Mouse (Mus musculus) natural killer cell, adult 2 months (primary cell): ENCODE measurements around the gene Elmod2.
"Not testable (repeated sequence)": the region's sequence is repeated elsewhere in the genome, so short reads cannot be mapped to it uniquely, and the experiment has no call there.

Experiments used
- DNase-seq, 2 experiments: peaks; one replicate each; pipeline ENCODE4 v3.0.0; 2022; ENCODE audit warnings: low spot score in 2 of 2

Gene Elmod2

DNA sequence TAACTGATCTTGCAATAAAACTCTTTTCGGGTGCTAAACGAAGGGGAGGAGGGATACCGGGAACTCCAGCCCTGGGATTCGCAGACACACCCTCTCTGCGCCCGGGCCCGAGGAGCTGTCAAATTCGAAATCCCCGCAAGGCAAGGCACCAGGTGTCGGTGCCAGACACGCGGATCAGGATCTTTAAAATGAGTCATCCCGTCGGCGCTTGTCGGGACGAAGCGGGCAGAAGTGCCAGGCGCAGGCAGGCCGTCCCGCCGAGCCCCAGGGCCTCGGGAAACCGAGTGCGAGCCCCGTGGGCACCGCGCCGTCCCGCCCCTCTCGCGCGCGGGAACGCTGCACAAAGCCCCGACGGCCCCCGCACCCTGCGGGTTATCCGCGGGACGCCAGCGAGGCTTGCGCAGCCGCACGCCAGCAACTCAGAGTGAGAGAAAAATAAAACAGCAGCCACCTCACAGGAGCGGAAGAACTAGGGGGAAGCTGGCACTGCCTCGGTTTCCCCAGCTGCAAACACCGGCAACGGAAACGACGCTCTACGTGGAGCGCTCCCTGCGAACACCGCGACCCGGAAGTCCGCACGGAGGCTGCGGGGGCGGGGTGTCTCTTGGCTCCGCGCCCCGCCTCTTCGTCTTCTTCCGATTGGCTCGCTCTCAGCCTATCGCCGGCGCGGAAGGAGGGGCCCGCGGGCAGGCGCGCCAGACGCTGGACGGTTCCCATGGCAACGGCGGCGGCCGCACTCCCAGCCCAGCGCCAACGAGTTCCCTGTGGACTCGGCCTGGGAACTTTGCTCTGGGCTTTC lies at the start of gene Elmod2:
Elmod2 (minus strand) TSS at position 588 of the 799 bp plus-strand sequence.
- peak; percentile 85 to 92 for DNase-seq

DNA sequence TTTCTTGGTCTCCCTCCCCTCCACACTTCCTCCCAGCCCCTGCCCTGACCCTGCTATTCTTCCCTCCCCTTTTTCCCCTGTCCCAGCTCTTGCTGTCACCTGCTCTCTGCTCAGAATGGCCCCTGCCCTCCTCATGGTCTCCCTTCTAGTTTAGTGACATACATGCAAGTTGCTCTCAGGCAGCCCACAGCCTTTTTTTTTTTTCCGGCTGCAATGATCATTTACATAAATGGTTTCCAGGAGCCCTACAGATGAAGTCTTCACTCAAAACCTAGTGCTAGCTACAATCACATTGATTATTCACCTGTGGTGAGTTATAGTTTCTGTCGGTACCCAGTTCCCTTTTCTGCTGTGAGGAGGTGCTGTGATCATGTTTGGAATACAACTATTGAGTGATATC lies 48.7 kb upstream of the Elmod2 start:
- DNase-seq: no peak

DNA sequence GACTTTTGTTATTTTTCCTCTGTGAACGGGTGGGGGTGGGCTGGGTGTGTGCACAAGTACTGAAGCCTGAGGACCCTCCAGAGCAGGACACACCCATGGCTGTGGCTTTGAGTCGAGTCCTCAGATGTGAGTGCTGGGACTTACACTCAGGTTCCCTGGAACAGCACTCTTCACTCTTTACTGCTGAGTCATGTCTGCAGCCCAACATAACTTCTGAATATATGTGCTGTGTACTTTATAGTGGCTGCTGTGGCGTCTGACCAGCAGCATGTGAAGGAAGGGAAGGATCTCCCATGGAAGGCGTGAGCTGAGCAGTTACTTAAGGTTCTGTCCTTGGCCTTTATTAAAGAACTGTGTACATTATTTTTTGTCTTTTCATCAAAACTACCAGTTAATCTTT lies 47.9 kb upstream of the Elmod2 start:
- DNase-seq: no peak

DNA sequence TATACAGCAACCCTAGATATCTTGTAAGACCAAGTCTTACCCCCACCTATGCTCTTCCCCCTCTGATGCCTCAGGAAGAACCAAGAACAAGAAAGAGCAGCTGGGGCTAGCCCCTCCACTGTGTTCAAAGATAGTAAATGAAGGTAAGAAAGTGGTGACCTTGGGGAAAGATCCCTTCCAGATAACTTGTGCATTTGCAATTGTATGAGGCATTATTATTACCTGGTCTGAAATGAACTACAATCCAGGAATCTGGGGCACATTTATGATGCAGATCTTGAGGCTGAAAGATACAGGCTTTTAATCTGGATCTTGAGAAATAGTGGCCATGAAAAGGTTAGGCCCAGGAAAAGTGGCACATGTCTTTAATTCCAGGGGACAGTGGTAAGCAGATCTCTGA lies 44.9 kb upstream of the Elmod2 start:
- DNase-seq: no peak

DNA sequence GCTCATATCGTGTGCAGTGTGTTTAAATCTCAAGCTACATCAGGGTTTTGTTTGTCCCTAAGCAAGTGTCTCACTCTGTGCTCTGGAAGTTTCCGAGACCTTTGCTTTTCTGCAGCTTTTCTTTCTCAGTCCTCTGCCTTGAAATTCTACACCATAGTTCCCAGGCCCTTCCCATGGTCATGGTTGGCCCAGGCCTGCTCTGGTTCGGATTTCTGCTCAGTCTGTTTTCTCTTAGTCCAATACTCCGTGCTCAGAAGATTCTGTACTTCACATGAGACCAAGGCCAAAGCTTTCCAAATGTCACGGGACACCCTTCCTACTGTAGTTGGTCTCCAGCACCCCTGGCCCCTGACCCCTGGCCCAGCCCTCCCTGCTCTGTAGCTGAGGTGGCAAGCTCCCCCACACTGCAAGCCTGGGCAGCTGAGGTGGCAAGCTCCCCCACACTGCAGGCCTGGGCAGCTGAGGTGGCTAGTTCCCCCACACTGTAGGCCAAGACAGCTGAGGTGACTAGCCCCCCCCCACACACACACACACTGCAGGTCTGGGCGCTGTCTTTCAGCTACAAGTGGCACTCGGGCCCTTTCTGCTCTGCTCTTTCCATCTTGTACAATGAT lies 31.0 kb upstream of the Elmod2 start:
- no peak for DNase-seq

DNA sequence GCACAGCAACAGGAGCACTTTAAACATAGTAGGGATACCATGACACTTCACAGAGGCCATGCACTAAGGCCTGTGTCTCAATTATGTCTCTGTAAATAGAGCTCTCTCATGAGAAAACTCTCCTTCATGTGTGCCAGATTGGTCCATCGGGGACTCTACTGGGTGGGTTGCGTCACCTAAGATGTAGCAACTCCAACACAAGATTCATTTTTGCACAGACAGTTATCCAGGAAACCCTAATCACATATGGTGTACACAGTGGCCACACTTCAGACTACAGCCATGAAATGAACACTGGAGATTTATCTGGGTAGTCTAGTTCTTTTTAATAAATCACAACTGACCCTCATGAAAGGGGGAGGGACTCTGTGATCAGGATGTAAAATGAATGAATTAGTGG lies 19.0 kb upstream of the Elmod2 start:
- no peak for DNase-seq

DNA sequence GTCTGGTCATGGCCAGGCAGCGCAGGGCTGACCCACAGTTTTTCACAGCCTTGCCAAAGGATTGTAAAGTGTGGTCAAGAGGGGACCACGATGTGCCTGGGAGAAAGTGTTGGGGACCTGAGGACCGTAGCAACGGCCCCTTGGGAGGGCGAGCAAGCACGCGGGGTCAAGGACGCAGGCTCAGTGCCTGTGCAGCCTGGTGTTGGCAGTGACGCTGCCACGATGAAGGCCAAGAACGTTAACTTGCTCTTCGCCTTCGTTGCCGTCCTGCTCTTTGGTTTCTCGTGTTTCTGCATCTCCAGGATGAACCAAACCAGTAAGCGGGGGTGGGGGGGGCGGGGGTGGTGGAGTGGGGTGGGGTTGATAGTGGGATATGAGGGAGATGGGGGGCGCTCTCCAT lies 16.0 kb upstream of the Elmod2 start, which contains the start of gene Mgat4d:
Mgat4d (plus strand) TSS at position 209 of the 400 bp plus-strand sequence.
- DNase-seq: no peak

DNA sequence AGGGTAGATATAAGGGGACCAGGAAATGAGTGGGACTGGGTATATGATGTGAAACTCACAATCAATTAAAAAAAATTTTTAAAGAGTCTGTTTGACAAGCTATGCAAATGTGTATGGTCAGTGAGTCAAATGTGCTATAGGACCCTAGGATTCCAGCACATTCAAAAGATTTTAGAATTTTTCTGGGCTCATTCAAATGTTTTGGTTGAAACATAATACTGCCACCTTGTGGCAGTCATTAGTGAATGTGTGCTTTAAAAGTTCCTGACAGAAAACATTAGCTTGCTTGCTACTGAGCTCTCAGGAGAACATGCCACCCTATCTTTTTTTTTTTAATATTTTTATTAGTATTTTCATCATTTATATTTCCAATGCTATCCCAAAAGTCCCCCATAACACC lies 10.4 kb upstream of the Elmod2 start:
- DNase-seq: no peak

DNA sequence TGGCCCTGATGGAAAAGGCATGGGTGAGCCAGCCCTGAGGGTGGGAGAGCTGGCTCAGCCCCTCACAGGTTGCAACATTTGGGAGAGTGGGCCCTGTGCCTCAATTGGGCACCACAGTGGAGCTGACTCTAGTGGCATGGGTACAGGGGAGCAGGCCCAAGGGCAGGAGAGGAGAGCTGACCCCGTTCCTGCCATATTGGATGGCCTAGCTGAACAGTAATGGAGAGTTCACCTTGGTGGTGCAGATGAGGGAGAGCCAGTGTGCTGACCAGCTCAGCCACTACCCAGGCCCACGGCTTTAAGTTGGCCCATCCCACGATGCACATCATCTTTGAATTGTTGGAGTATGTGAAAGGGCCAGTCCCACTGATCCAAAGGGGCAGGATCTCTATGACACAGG lies 9.8 kb upstream of the Elmod2 start:
- DNase-seq: no peak

DNA sequence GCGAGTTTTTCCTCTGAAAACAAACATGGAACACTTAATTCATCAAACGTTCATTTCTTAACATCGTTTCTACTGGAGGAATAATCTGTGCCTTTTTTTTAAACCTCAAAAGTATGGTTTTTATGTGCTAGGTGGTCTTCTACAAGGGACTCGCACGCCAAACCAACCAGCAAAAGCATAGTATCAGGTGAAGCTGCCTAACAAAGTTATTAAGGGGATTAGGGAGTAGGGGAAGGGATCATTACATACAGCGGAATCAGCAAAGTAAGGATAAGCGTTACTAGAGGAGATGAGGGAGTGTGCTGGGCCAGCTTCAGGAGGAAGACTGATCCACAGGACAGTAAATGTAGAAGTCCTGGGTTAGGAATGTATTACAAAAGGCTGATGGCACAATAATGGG lies 578 bp upstream of the Elmod2 start:
- DNase-seq: no peak

DNA sequence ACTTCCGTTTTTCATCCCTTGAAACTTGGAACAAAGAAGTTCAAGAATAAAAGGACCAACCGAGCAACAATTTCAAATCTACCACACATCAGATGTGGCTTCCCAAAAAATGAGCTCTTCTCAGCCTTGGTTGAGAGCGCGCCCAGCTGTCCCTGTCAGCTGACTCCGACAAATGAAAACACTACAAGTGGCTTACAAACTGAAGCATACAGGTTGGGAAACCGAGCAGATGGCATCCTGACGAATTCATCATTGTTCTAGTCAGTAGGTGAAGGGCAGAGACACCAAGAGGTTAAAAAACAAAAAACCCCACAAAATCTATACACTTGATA lies 753 bp downstream of the Elmod2 start:
- no peak for DNase-seq

DNA sequence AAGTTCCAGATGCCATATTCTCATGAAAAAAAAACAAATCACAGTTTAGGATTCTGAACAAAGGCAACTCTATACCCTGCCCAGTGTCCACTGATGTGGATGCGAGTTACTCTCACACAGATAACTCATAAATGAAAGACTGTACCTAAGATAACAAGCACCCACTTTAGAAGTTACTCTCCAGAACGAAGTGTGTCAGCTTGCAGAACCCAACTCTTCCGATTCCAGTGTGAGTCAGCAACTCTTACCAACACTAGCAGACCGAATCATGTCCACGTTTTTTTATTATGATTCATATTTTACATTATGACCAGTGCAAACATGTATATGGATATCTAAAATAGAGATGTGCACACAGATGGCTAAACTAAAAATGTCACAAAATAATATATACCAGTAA lies 4.4 kb downstream of the Elmod2 start:
- DNase-seq: no peak

DNA sequence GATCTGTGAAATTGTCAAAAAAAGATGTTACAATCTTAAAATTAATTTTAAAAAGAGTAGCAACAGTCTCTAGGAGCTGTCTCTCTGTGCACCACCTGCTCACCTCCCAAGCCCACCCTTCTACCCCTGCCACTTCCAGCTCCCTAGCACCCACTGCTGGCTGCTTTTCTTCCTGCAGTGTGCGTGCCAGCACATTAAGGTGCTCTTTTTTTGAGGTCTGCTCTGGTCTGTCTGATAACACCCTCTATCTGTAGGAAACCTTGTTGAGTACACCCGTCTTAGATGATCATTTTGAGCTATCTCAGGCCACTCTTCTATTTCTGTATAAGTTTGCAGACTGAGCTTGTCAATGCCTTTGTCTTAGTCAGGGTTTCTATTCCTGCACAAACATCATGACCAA lies 9.2 kb downstream of the Elmod2 start:
- DNase-seq: no peak

DNA sequence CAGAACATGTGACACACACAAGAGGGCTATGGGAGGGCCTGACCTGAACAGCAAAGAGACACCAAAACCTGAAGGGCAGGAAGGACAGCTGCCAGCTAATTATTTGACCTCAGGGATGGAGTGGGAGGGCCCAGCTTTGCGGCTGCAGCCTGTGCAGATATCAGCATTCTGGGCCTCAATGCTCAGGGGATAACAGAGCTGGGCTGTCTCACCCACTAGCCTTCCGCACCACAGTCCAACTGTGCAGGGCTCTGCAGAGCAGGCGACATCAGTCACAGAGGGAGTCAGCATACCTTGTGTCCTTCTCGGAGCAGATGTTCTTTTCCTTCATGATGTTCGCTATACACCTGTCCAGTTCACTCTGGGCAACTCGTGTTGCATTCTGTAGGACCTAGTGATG lies 9.9 kb downstream of the Elmod2 start:
- DNase-seq: no peak

DNA sequence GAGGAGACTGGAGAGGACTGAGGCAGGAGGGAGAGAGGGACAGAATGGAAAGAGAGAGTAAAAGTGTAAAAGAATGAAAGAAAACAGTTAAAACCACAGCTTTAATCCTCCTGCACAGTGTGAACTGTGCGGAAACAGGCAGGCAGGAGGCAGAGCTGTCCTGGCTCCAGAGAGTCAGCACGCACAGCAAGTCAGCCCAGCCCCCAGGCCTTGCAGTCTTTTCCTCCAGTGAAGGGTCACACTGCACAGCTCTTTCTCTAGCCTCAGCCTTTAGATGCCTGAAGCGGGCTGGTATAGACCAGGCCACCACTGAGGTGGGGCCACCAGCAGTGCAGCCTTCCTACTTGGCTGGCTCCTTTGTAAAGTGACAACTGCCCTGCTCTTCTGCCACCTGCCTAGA lies 11.7 kb downstream of the Elmod2 start:
- no peak for DNase-seq

DNA sequence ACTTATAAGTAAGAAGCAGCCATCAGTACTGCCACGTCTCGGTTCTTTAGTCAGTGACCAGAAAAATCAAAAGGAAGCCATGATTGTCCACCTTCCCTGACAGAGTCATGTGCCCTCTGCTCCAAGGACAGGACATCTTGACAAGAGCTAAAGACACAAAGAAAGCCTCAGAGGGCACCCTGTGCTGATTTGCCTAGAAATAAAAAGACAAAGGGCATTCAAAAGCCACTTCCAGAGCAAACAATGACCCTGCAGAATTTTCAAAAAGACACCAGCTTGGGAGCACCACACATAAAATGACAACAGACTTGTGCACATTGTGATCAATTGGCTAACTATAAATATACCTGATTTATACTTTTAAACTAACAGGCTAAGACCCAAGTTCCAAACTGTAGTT lies 16.6 kb downstream of the Elmod2 start:
- no peak for DNase-seq

DNA sequence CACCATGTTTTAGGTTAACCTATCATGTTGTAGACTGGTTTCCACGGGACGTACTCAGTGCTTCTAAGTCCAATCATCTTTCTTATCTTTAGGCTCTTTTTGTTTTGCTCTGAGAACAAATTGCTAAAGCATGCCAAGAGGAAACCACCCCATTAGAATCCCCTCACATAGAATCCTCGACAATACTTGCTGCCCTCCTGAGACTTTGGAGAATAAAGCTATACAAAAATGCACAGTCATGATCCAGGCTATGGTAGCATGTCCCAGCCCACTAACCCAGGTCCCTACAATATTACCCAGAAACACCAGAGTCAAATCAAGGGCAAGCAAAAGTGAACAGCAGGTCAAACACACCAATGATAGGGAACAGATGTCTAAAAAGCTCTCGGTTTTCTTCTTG lies 17.2 kb downstream of the Elmod2 start:
- DNase-seq: not testable (repeated sequence)

DNA sequence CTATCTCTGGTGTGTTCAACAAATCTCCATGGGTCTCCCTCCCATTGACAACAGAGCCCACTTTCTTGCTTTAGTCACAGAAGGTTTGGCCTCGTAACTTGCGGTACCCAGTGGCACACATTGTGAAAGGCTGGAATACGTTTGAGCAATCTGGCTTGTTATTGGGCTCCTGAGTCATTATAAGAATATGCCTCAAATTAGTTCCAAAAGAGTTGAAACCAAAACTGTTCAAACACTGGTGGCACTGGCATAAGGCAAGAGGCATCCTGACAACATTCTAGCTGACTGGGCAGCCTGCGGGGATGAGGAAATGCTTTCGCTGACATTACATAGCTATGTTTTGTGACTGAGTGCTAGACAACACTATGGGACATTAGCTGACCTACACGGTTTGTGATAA lies 22.4 kb downstream of the Elmod2 start:
- DNase-seq: no peak

DNA sequence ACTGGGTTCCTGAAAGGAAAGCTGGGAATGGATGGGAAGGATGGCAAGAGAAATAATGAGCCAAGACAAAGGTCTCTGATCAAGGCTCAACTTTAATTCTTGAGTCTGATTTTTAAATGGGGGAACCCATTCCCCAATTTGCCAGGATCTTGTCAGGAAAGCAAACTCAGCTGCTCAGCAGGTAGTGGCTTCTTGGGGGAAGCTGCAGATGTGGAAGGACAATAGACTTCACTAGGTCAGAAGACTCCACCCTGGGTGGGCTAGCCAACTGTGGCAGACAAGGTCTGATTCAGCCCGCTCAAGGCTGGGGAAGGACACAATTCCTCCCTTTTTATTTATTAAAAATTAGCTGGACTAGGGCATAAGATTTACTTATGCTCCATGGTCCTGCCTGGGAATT lies 27.3 kb downstream of the Elmod2 start:
- DNase-seq: no peak

DNA sequence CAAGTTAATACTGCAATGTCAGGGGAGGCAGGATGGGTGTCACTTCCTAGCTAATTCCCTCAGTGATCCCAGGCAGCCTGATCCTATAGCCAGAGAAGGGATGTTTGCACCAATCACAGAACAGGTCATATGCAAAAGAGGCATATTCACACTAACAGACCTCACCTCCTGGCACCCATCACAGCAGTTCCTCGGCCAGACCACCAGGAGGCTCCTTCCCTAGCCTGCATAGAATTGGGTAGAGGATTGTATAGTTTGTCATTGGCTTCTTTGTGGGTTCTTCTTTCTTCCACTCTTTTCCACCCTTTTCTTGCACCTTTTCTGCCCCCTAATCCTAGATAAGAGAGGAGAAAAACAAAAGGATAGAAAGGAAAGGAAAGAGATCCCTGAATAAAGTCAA lies 32.2 kb downstream of the Elmod2 start:
- DNase-seq: no peak

DNA sequence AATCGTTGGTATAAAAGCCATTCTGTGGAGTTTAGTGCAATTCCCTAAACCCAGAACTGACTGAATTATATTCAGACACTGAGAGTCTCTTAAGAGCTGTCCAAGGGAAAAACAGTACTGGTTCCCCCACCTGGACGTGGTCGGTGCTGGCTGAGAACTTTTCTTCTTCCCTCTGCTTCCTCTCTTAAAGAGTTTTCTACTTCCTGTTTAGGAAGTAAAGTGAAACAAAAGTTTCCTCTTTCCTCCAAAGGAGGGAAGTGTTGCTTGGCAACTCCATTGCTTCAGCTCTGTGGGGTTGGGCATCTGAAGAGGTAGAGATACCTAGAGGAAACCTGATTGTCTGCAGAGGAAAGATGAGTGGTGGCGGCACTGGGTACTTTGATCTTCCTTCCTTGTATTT lies 34.9 kb downstream of the Elmod2 start:
- no peak for DNase-seq

DNA sequence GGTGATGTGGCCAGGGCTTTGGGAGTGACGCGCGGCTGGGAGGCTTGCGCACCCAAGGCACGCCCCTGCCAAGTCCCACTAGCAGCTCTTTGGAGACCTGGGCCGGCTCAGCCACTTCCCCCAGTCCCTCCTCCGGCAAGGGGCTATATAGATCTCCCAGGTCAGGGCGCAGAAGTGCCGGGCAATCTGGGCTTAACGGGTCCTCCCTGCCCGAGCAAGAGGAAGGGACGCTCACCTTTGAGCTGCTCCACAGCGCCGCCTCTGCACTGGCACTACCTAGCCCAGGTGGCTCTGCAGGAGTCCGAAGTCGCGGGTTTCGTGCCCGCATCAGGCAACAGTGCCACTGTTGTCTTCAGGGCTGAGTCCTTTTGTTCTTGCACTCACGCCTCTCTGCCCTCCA lies 42.1 kb downstream of the Elmod2 start, which contains the start of gene Ucp1:
Ucp1 (plus strand) TSS at position 177 of the 400 bp plus-strand sequence.
- no peak for DNase-seq

DNA sequence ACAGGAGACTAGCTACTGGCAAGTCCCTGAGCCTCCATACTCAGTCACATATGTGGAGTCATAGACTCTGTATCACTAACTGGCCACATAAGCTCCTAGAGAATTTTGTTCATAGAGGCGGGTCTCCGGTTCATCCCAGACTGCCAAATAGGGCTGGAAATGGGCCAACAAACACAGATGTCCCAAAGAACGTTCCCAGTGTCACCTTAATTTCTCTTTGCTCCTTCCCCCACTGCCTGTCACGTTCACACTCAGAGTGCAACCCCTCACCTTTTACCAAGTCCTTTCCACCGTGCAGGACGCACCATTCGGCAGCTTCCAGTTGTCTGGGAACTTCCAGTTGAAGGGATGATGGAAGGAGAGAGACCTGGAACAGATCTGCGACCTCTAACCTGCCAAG lies 46.9 kb downstream of the Elmod2 start:
- no peak for DNase-seq

DNA sequence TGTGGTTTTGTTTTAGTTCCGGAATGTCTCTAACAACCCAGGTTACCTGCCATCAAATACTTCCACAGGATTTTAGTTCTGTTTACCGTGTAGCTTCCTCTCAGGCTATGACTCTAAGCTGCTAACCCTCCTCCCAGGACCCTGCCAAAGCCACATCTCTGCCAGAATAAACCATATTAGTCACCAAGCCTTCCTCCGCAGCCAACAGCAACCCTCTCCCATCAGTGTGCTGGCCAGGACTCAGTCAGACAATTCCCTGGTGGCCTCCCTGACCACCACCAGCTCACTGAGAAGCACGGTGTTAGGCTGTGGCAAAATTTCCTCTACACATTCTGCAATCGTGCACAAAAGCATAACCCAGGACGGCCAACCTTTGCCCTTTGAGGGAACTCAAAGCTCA lies 53.9 kb downstream of the Elmod2 start:
- DNase-seq: no peak
